ENCODE assay signal across 22 mouse cellular contexts in the genomic region with DNA sequence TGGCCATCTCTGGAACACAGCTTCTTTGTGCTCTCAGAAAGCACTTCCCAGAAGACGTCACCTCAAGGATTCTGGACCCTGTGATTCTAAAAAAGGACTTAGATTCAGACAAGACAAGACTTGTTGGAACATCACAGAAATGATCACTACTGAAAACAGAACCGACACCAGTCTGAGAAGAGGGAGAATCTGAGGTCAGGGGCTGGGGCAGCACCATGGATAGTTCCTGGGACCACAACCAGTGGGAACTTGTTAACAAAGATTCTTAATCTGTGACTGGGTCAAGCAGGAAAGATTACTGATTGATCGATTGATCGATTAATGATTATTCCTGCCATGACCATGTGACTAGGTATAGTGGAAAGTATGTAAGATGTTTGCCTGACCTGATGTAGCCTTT.
A peak's percentile ranks its signal among the peaks of the same experiment; 100 is the strongest.
DNase-seq lines count a peak whose midpoint lies in the region; ATAC-seq lines count a peak whose summit lies in the region.
"Had no signal": no experiment of that assay in that cellular context is flagged by ENCODE, and none has a peak within 500 bp of the region (broad histone marks: within the 10 kb centered on the region; RNA-seq: fewer than 3 reads in every experiment).

No protein-coding gene starts in this region.

- ATAC-seq in granulocyte monocyte progenitor cell, adult 5-6 weeks (replicated peaks; ENCODE audit: poor library complexity, severe bottlenecking), result no peak
- ATAC-seq: forebrain, embryonic 14.5 days; intestine, postnatal 0 days; midbrain, embryonic 15.5 days had no signal

- no peaks in the 10 kb centered on the region for H3K27me3 ChIP-seq in embryonic facial prominence, embryonic 10.5 days (replicated peaks; ENCODE audit: low read depth, poor library complexity, severe bottlenecking)
- H3K27me3 ChIP-seq: hindbrain, embryonic 15.5 days; limb, embryonic 15.5 days; midbrain, embryonic 15.5 days; neural tube, embryonic 15.5 days had no signal

- no peaks in the 10 kb centered on the region for H3K36me3 ChIP-seq in embryonic facial prominence, embryonic 10.5 days (replicated peaks)
- H3K36me3 ChIP-seq: hindbrain, embryonic 15.5 days; limb, embryonic 15.5 days; midbrain, embryonic 15.5 days; neural tube, embryonic 15.5 days had no signal

- peak; percentile 31 for DNase-seq in kidney, postnatal 10 days
- DNase-seq in kidney, adult 18-20 months, result no peak
- peak; percentile 10 for DNase-seq in R1 (ENCODE audit: low read depth, low spot score)
- peak; percentile 54 for DNase-seq in embryonic facial prominence, embryonic 10.5 days (ENCODE audit: low spot score)
- peak; percentile 18 for DNase-seq in mesoderm, embryonic 11.5 days (ENCODE audit: low read depth, low spot score)
- DNase-seq in right cerebral cortex, adult 18-20 months, result no peak
- DNase-seq: adrenal gland, postnatal 10 days; cerebellum, adult 2 months; cerebellum, postnatal 36 days; kidney, postnatal 14 days; lung, postnatal 4 days; thymus, adult 2 months had no signal

- H3K27ac ChIP-seq in embryonic facial prominence, embryonic 10.5 days (replicated peaks), result no peak overlapping the region
- H3K27ac ChIP-seq: hindbrain, embryonic 15.5 days; layer of hippocampus, adult 2 months; limb, embryonic 15.5 days; liver, embryonic 14.5 days; midbrain, embryonic 15.5 days; neural tube, embryonic 15.5 days; stomach, postnatal 0 days had no signal

- 80% methylated on average over 4 of the region's 4 CpGs for WGBS in embryonic facial prominence, embryonic 10.5 days

- H3K4me3 ChIP-seq in embryonic facial prominence, embryonic 10.5 days, result no peak overlapping the region
- H3K4me3 ChIP-seq: hindbrain, embryonic 15.5 days; layer of hippocampus, adult 2 months; limb, embryonic 15.5 days; midbrain, embryonic 15.5 days; neural tube, embryonic 15.5 days had no signal

- no peaks in the 10 kb centered on the region for H3K4me1 ChIP-seq in embryonic facial prominence, embryonic 10.5 days
- H3K4me1 ChIP-seq: hindbrain, embryonic 15.5 days; limb, embryonic 15.5 days; midbrain, embryonic 15.5 days; neural tube, embryonic 15.5 days had no signal

- no peaks in the 10 kb centered on the region for H3K9me3 ChIP-seq in embryonic facial prominence, embryonic 10.5 days
- H3K9me3 ChIP-seq: hindbrain, embryonic 15.5 days; limb, embryonic 15.5 days; midbrain, embryonic 15.5 days; neural tube, embryonic 15.5 days had no signal

Comparison
In these comparisons a context has a peak if more than half of its experiments do, and no peak if none do; other contexts are left out.
1. DNase-seq: peak in kidney, postnatal 10 days (single experiment), R1 (single experiment), embryonic facial prominence, embryonic 10.5 days (single experiment) and mesoderm, embryonic 11.5 days (single experiment); none in kidney, adult 18-20 months (single experiment) and right cerebral cortex, adult 18-20 months (single experiment).